Mouse (Mus musculus) small intestine, adult 2 months (tissue): Measurements from ENCODE around the gene Slc1a4.

Experiments used
- CTCF ChIP-seq: fragments of 200-500 bp; IDR thresholded peaks from 2 replicates; pipeline ENCODE4 v1.5.1; 2012; ENCODE audit warnings: low read depth, mild to moderate bottlenecking, control low read depth, inconsistent platforms, low read length, moderate library complexity, mixed read lengths; ENCODE audit not compliant: insufficient replicate concordance, insufficient read length; ENCODE audit errors: extremely low read depth
- POLR2A ChIP-seq: fragments of 200-500 bp; IDR thresholded peaks from 2 replicates; pipeline ENCODE4 v1.6.1; 2012; ENCODE audit warnings: low read depth, mild to moderate bottlenecking, control low read depth, inconsistent platforms, low read length, moderate library complexity

GRCm38 (mm10) chr11:20322366-20322765, 10.1 kb downstream of the Slc1a4 start:
- TF ChIP-seq POLR2A (no peak), CTCF (no peak)
